Mouse (Mus musculus) heart, adult 2 months (tissue): ENCODE results near the gene Nrg4. TPM values are rescaled to one million over a fixed set of nuclear protein-coding genes. Genes with fewer than 3 reads are reported as not detected.
A peak's percentile ranks its signal among the peaks of the same experiment; 100 is the strongest.

Experiments
- DNase-seq, 2 experiments: peaks; one replicate each; pipeline ENCODE4 v3.0.0; 2021
- H3K27ac ChIP-seq: fragments of 200-600 bp; 2 replicates; pipeline ENCODE4 v1.8.1; 2022
- H3K27me3 ChIP-seq: fragments of 200-500 bp; 2 replicates; pipeline ENCODE4 v1.6.1; 2012; ENCODE audit warnings: mild to moderate bottlenecking, low read length, inconsistent platforms, mixed read lengths; ENCODE audit not compliant: control insufficient read depth, insufficient read depth
- H3K36me3 ChIP-seq: fragments of 200-500 bp; 2 replicates; pipeline ENCODE4 v1.6.1; 2012; ENCODE audit warnings: low read length, inconsistent platforms; ENCODE audit not compliant: control insufficient read depth, insufficient read depth
- H3K4me1 ChIP-seq: fragments of 200-500 bp; 2 replicates; pipeline ENCODE4 v1.6.1; 2011; ENCODE audit warnings: low read length; ENCODE audit not compliant: control insufficient read depth, insufficient read depth
- H3K4me3 ChIP-seq: fragments of 200-600 bp; 2 replicates; pipeline ENCODE4 v1.8.1; 2022
- H3K79me2 ChIP-seq: fragments of 200-500 bp; replicated peaks from 2 replicates; pipeline ENCODE4 v1.6.1; 2012; ENCODE audit warnings: mild to moderate bottlenecking, inconsistent platforms, low read length, moderate library complexity, mixed read lengths; ENCODE audit not compliant: control insufficient read depth, insufficient read depth
- H3K9ac ChIP-seq: fragments of 200-500 bp; 2 replicates; pipeline ENCODE4 v1.6.1; 2012; ENCODE audit warnings: low read depth, mild to moderate bottlenecking, control low read depth, inconsistent platforms, low read length, mixed read lengths
- CTCF ChIP-seq: fragments of 200-600 bp; IDR thresholded peaks from 2 replicates; pipeline ENCODE4 v1.8.1; 2022; ENCODE audit warnings: antibody characterized with exemption, mild to moderate bottlenecking, moderate library complexity
- EP300 ChIP-seq: fragments of 200-500 bp; IDR thresholded peaks from 2 replicates; pipeline ENCODE4 v1.6.1; 2011; ENCODE audit warnings: low read depth, low read length, control low read depth; ENCODE audit not compliant: insufficient read depth
- POLR2A ChIP-seq: fragments of 200-500 bp; IDR thresholded peaks from 2 replicates; pipeline ENCODE4 v1.6.1; 2011; ENCODE audit warnings: mild to moderate bottlenecking, low read depth, low read length, control low read depth; ENCODE audit not compliant: insufficient read depth
- WGBS: fragments of 180-500 bp; shearing (Covaris S2); methylation state at CpG from one replicate; pipeline ENCODE4 v1.1.7; 2018; 5-methylcytosine and 5-hydroxymethylcytosine counted together
- intact Hi-C: fragments of 180-260 bp; cut with DNase I; formaldehyde crosslinking; loops from one replicate; pipeline ENCODE4 v1.15.1; 2025
- long read RNA-seq: library from polyadenylated mRNA; stranded (forward); transcript quantifications from one replicate; pipeline ENCODE4 v2.0.0, GENCODE M21; 2021
- polyA plus RNA-seq: library from polyadenylated mRNA; depleted of rRNA; stranded (reverse); fragments of >200 nt; gene quantifications from 2 replicates; pipeline ENCODE4 v1.2.3, GENCODE M21; 2012; rRNA removed
- total RNA-seq, 2 experiments: library from RNA; stranded (reverse); gene quantifications; 2 replicates each; pipeline ENCODE4 v1.2.3; 2021

Nrg4 gene
- total RNA-seq: 1 to 10 TPM; 1.5 to 2.3 TPM
- 3.9 and 7.6 TPM in 2 replicates for polyA plus RNA-seq
- long read RNA-seq, partial matches to known transcripts: 0 of 2 reads
- long read RNA-seq, other reads (novel, unspliced or antisense): 2 of 2 reads

- intact Hi-C loops: loop anchor here (10.0 kb wide), 1 partner anchor 218 kb away; no protein-coding TSS in a partner anchor
- no peak for TF ChIP-seq POLR2A
- no peak for TF ChIP-seq CTCF
- no peak for TF ChIP-seq EP300
- H3K9ac ChIP-seq: peak within 1 kb of the TSS; percentile 90
- peak within 1 kb of the TSS; percentile 60 for H3K4me3 ChIP-seq
- H3K36me3 ChIP-seq: no peaks in the 10 kb centered on the region
- WGBS: under 1% methylated on average over 78 of the region's 82 CpGs
- peak within 1 kb of the TSS; percentile 61 for H3K27ac ChIP-seq
- H3K4me1 ChIP-seq: no peaks in the 10 kb centered on the region
- peaks cover 3% of the 10 kb centered on the region; the same call in 1 of the 2 replicates for H3K27me3 ChIP-seq
- DNase-seq: peak; percentile 85 to 87
- no peaks in the 10 kb centered on the region for H3K79me2 ChIP-seq
Measured at GRCm38 (mm10) chr9:55326515-55327233, at the start of gene Nrg4, which contains the start of gene Tmem266. TSS of gene Nrg4 (minus strand) at chr9:55326844. TSS of gene Tmem266 (plus strand) at chr9:55326913.

- H3K4me3 ChIP-seq: no peak overlapping the region
- 51% methylated on average over 7 of the region's 7 CpGs for WGBS
- no peak overlapping the region for H3K27ac ChIP-seq
- H3K79me2 ChIP-seq: no peaks in the 10 kb centered on the region
- no peak for DNase-seq
- H3K27me3 ChIP-seq: no peaks in the 10 kb centered on the region
- H3K4me1 ChIP-seq: no peaks in the 10 kb centered on the region
- TF ChIP-seq EP300: no peak
- TF ChIP-seq POLR2A: no peak
- intact Hi-C loops: no loop called here
- no peak overlapping the region for H3K9ac ChIP-seq
- no peaks in the 10 kb centered on the region for H3K36me3 ChIP-seq
Measured at GRCm38 (mm10) chr9:55371908-55372307, 45.3 kb upstream of the Nrg4 start.

- WGBS: 55% methylated on average over 3 of the region's 3 CpGs
Measured at GRCm38 (mm10) chr9:55368011-55368410, 41.4 kb upstream of the Nrg4 start.

GRCm38 (mm10) chr9:55363707-55364106 is 37.1 kb upstream of the Nrg4 start:
- DNase-seq: no peak
- TF ChIP-seq CTCF (no peak), EP300 (no peak), POLR2A (no peak)
- Histone ChIP-seq H3K4me3 (no peak overlapping the region), H3K27ac (no peak overlapping the region), H3K36me3 (no peaks in the 10 kb centered on the region), H3K4me1 (no peaks in the 10 kb centered on the region), H3K79me2 (no peaks in the 10 kb centered on the region), H3K9ac (no peak overlapping the region), H3K27me3 (no peaks in the 10 kb centered on the region)
- intact Hi-C loops: no loop called here

More at GRCm38 (mm10) chr9:55368011-55368410, 41.4 kb upstream of the Nrg4 start:
- no peak overlapping the region for H3K4me3 ChIP-seq
- TF ChIP-seq EP300: no peak
- no peak for TF ChIP-seq CTCF
- no peak for TF ChIP-seq POLR2A
- no peak overlapping the region for H3K9ac ChIP-seq
- H3K79me2 ChIP-seq: no peaks in the 10 kb centered on the region
- no peak for DNase-seq
- no peak overlapping the region for H3K27ac ChIP-seq
- H3K36me3 ChIP-seq: no peaks in the 10 kb centered on the region
- intact Hi-C loops: no loop called here
- H3K27me3 ChIP-seq: no peaks in the 10 kb centered on the region
- H3K4me1 ChIP-seq: no peaks in the 10 kb centered on the region

- Histone ChIP-seq H3K27me3 (no peaks in the 10 kb centered on the region), H3K9ac (no peak overlapping the region), H3K79me2 (no peaks in the 10 kb centered on the region), H3K4me1 (no peaks in the 10 kb centered on the region), H3K4me3 (no peak overlapping the region), H3K27ac (no peak overlapping the region), H3K36me3 (no peaks in the 10 kb centered on the region)
- 70% methylated on average over 5 of the region's 5 CpGs for WGBS
- TF ChIP-seq CTCF (no peak), EP300 (no peak), POLR2A (no peak)
- DNase-seq: no peak
- intact Hi-C loops: no loop called here
Measured at GRCm38 (mm10) chr9:55361969-55362368, 35.3 kb upstream of the Nrg4 start.

GRCm38 (mm10) chr9:55360861-55361260 is 34.2 kb upstream of the Nrg4 start:
- intact Hi-C loops: no loop called here
- peak; percentile 5 to 19 for DNase-seq

More at GRCm38 (mm10) chr9:55360861-55361260, 34.2 kb upstream of the Nrg4 start:
- 46% methylated on average over 7 of the region's 7 CpGs for WGBS
- Histone ChIP-seq H3K27ac (no peak overlapping the region), H3K36me3 (no peaks in the 10 kb centered on the region), H3K9ac (no peak overlapping the region), H3K79me2 (no peaks in the 10 kb centered on the region), H3K4me3 (no peak overlapping the region), H3K27me3 (no peaks in the 10 kb centered on the region), H3K4me1 (no peaks in the 10 kb centered on the region)
- TF ChIP-seq EP300 (no peak), CTCF (no peak), POLR2A (no peak)
